Mouse (Mus musculus): ENCODE results near the gene B4galt1.

Gene B4galt1

GRCm38 (mm10) chr4:40843726-40844125 is 10.1 kb downstream of the B4galt1 start:
- no peak for DNase-seq (ENCODE audit: low spot score)

DNA sequence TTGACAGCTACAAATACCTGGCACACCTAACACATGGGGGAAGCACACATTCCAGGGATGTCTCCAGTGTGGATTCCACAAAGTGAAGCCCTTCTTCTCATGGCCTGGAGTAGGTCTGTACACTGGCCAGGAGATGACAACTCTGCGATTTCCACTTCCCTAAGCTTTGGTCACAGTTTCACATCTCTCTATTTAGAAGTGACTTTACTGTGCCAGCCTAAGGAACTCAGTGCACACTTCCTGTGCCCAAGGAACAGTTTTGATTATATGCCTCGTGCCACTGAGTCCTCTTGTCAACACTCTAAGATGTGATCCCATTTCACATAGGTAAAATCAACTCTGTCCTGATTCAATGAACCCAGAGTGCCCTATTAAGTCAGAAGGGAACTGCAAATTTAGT is 13.4 kb downstream of the B4galt1 start:
- no peak for DNase-seq (ENCODE audit: low spot score)

- DNase-seq (ENCODE audit: low spot score): peak; percentile 80
Observed at GRCm38 (mm10) chr4:40839251-40839650, 14.6 kb downstream of the B4galt1 start.

GRCm38 (mm10) chr4:40837451-40838285 is 16.1 kb downstream of the B4galt1 start:
- no peak for DNase-seq (ENCODE audit: low spot score)

GRCm38 (mm10) chr4:40837008-40837407 is 16.8 kb downstream of the B4galt1 start:
- no peak for DNase-seq (ENCODE audit: low spot score)

GRCm38 (mm10) chr4:40834872-40835271 is 18.9 kb downstream of the B4galt1 start:
- no peak for DNase-seq (ENCODE audit: low spot score)

GRCm38 (mm10) chr4:40834232-40834786 is 19.5 kb downstream of the B4galt1 start:
- DNase-seq (ENCODE audit: low spot score): peak; percentile 43

- peak; percentile 72 for DNase-seq (ENCODE audit: low spot score)
Observed at GRCm38 (mm10) chr4:40833381-40834231, 20.2 kb downstream of the B4galt1 start.

DNA sequence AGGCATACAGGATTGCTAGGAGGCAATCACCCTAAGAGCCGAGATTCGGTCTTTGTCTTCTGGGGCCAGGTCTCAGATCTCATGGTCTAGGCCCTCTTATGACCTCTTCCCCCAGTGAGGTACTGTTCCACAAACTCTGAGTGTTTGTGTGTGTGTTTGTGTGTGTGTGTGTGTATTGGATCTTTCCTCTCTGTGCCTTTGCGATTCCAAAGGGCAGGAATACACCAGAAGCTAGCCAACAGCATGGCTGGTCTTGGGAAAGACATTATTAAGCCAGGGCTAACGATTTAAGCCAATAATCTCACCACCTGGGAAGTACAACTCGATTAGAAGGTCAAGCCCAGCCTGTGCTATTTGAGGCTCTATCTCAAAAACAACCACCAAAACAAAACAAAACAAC is 23.3 kb downstream of the B4galt1 start:
- DNase-seq (ENCODE audit: low spot score): no peak

DNA sequence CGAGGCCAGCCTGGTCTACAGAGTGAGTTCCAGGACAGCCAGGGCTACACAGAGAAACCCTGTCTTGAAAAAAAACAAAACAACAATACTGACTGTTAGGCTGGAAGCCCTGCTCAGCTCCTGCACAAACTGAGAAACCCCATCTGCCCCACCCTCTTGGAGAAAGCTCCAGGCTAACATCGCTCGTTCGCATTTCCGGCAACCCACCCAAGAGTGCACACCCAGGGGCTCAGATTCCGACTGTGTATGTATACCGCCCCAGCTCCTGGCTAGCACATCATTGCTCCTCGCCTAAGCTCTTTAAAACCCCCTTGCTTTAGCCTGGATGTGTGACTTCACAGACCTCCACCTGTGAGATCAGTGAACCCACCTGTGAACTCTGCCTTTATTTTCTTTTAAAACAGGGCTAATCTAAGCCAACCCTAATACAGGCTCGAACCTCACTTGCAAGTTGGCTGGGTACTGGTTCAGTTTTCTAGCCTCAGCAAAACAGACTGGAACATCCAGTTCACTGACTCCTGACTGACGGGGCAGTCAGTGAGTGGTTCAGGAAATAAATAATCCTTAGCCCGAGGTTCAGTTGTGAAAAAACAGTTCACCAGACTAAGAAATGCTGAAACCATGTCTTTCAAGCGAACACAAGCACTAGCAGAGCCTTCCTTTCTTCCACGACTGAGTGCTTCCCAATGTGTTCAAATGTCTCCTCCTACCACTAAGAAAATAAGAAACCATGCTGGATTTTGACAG is 24.0 kb downstream of the B4galt1 start:
- DNase-seq (ENCODE audit: low spot score): no peak

DNA sequence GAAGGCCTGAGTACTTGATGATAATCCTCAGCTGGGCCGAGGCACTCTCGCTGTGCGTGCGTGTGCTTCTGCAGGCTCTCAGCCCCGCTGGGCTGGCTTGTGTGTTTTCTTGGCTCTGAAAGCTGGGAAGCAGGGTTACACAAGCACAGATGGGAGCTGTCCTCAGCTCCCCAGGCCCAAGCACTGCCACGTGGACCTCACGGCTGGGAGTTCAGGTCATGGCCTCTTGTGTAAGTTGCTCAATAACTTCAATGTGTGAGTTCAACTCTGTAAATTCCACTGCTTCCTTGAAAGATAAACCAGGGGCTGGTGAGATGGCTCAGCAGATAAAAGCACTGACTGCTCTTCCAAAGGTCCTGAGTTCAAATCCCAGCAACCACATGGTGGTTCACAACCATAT is 24.9 kb downstream of the B4galt1 start:
- DNase-seq (ENCODE audit: low spot score): no peak

DNA sequence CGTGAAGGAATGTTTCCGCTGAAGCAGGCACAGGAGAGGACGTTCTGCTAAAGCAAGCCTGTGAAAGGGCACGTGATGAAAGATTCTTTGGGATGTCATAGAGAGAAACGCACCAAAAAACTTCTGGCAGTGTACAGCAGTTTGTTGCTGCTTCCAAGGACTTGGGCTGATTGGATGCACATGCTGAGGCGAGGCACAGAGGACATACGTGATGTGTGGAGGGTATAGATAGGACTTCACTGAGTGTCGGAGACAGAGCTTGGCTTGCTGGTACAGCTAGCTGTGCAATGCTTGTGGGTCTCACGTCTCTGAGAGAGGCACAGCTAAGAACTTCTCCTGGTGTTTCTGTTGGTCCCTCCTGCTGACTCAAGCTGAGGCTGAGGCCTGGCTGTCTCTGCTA is 25.9 kb downstream of the B4galt1 start:
- no peak for DNase-seq (ENCODE audit: low spot score)

DNA sequence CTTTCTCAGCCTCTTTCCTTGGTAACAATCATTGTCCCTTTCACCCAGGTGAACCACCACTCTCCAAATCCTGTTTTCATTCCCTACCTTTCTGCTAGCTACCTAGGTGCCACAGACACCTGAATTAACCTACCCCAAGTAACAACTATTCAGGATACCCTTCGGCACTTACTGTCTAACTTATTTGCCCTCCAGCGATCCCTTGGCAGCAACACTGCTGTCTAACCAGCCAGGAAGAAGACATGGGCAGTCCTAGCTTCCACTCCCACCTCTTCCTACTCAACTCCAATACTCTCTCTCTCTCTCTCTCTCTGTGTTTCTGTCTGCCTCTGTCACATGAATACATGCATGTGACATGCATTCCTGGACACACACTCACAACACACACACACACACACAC is 27.0 kb downstream of the B4galt1 start:
- DNase-seq (ENCODE audit: low spot score): no peak

GRCm38 (mm10) chr4:40825981-40826380 is 27.8 kb downstream of the B4galt1 start:
- DNase-seq (ENCODE audit: low spot score): no peak

- DNase-seq (ENCODE audit: low spot score): no peak
Observed at GRCm38 (mm10) chr4:40825146-40825545, 28.7 kb downstream of the B4galt1 start.

- peak; percentile 47 for DNase-seq (ENCODE audit: low spot score)
Observed at GRCm38 (mm10) chr4:40824505-40824904, 29.3 kb downstream of the B4galt1 start.

GRCm38 (mm10) chr4:40823664-40824063 is 30.1 kb downstream of the B4galt1 start:
- DNase-seq (ENCODE audit: low spot score): peak; percentile 76

DNA sequence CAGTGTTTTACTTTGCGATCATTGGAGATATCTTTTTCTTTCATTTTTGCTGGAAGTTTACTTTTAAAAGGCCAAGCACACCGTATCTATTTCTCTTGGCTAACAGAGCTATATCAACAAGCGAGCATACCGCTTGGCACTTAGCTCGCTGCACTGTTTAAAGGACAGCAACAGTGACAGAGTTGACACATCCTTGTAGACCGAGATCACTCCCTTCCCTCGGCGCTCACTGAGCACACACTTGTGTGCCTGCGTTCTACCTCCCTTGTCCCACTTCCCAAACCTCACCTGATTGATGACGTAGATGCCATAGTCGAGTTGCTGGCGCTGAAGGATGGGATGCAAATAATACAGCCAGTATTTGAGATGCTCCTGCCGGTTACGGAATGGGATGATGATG is 30.7 kb downstream of the B4galt1 start:
- DNase-seq (ENCODE audit: low spot score): no peak

GRCm38 (mm10) chr4:40821303-40822023 is 32.3 kb downstream of the B4galt1 start:
- no peak for DNase-seq (ENCODE audit: low spot score)

DNA sequence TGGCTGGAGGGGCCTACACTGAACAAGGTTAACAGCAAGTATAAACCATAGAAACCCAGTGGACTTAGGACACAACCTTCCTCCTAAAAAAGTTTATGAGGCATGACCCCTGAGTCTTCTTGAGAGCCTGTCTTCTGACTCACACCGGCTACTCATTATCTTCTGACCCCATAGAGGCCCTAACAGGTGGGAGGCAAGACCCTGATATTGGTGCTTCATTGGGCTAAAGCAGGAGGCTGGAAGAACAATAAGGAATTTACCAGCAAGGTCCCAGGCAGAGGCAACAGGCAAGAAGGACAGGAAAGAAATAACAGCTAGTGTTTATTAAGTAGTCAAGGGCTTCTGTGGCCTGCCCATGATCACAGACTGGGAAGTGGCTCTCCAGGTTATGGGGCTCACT is 32.9 kb downstream of the B4galt1 start:
- DNase-seq (ENCODE audit: low spot score): no peak

DNA sequence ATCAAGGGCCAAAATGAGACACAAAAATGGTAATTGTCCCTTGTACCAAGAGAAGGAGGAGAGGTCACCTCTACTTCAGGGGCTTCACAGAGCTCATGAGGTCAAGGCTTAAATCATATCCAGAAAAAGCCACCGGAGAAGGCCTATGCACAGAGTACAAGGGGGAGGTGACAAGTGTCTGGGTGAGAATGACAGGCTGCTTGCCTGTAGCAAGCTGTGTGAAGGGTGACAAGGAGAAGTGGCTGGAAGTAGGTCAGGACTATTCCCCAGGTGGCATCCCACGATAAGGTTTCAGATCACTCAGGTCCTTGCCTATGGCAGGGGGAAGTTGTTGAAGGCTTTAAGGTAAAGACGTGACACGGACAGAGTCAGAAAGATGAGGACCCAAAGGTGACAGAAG is 33.8 kb downstream of the B4galt1 start:
- DNase-seq (ENCODE audit: low spot score): no peak
